Mouse (Mus musculus): ENCODE data around the gene Aff1.

The Aff1 gene

DNA sequence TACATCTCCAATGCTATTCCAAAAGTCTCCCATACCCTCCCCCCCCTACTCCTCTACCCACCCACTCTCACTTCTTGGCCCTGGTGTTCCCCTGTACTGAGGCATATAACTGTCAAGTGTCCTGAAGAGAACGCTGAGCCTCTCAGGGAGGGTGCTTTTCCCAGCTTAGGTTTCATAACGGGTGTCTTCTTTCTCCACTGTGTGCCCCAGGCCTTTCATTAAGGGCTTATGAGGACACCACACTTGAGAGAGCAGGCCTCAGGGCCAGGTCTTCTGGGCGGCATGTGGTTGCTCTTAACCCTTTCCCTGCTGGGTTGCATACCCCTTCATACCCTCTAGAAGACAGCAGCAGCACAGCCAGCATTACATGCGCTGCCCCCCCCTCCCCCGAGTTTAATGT is 154.4 kb downstream of the Aff1 start:
- no peak for DNase-seq

DNA sequence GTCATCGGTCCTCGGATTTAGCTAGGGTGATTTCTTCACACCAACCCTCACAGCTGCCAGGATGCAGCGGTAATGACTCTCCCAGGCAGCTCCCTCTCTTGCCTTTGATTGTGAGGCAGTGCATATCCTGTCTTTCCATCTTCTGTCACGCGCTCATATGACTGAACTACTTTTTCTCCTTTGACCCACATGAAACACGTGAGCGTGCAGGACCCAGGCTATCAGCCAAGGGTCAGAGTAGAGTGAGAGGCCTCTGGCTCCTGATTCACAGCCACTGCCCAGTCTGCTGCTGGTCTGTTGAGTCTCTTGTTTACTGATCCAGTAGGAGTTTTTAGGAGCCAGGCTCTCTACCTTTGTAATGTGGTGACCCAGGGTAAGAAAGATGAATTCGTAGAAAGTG is 156.4 kb downstream of the Aff1 start:
- DNase-seq = no peak

DNA sequence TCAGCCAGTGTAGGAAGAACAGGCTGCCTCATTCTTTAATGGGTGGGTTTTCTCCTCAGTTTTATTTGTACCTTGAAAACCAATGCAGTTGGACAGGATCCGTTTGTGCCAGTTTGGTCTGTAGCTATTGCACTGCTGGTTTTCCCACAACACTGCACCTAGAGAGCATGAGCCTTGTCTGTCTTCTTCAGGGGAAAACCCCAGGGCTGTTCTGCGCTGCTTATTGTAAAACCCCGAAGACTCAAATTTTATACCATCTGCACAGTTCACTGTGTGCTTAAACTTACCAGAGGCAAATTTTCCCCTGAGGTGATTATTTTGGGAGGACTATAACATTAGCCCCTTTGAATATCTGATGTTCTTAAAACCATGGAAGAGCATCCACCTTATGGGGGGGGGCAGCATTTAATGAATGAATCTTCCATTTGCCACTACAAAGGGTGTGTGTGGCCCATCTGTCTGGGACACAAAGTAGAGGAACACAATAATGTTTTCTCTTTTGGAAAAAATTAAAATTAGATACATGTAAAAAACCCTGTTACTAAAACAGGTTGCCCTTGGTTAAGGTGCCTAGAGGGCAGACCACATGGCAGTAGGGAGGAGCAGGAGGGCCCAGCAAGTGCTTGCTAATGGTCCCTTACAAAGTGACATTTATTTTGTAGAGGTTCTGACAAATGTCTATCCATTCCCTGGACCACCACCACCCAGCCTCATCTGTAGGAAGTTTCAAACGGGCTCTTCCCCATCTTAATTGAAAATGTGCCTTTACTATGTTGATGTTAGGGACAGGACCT is 160.8 kb downstream of the Aff1 start:
- DNase-seq = no peak

DNA sequence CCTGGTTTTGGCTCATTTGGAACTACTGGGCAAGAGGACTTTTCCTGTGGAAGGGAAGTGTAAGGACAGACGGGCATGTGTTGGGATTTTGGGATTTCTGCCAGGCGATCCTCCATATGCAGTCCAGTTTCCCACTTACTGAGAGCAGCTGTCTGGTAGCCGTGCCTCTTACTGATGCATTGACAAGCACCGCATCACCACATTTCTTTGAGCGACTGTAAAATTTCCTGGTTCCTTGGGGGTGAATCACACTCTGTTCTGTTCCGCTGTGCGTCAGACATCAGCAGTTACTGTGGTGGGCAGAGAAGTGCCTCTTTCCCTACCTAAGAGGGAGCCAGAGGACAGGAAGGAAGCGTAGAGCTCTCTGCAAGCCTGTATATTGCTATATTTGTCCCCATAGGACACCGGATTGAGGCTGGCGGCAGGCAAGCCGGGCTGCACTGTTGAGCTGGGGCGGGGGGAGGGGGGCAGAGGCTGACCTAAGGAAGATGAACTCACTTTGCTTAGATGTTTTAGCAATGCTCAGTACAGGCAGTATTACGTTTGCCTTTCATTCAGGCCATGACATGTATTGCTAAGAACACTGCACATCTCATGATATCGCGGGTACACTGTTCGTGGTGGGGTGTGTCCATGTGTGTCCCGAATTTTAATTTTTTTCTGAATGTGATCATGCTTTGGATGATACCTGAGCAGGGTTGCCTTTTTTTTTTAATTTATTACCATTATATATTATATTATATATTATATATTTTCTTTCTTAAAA is 162.1 kb downstream of the Aff1 start:
- peak; percentile 38 to 48 for DNase-seq

DNA sequence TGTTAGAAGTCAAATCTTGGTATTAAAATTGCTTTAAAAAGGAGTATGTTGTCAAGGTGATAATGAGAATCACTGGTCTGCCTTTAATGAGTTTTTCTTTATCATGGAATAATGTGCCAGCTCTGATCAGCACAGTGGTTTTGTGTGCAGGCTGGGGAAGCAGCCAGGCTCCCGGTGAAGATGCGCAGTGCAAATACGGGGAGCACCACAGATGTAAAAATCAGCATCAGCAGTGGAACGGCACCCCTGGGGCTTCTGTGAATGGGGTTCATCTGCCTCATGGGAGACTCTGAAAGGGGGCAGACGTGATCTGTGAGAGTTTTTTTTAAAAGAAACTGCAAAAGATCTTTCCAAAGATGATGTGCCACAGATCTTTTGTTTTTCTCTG is 162.6 kb downstream of the Aff1 start:
- DNase-seq = no peak

DNA sequence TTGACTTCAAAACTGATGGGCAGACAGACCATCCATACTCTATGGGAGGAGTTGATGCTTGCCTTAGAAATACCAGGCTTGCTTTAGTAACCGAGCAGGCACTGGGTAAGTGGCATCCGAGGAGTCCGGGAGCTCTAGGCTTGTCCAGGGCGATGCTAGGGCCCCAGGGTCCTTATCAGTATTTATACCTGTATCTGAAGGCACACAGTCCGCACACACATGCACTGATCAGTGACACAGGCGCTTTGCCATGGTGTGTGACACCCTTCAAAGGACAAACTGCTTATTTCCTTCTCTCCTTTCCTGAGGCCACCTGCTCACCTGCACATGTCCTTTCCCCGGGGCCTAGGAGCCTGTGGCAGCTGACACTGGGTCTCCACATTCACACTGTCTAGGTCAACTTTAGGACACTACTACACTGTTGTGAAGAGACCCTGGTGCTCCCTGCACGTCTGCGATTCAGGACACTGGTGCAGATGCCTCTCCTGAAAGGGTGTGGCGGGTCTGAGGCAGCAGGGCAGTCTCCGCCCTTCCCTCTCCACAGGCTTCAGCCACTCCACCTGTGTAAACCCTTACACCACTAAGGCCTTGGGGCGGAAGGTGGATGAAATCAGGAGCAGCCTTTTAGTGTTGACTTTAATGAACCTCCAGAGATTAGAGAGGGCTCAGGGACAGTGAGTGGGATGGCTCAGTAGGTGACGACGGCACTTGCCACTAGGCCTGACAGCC is 163.5 kb downstream of the Aff1 start:
- DNase-seq = no peak

DNA sequence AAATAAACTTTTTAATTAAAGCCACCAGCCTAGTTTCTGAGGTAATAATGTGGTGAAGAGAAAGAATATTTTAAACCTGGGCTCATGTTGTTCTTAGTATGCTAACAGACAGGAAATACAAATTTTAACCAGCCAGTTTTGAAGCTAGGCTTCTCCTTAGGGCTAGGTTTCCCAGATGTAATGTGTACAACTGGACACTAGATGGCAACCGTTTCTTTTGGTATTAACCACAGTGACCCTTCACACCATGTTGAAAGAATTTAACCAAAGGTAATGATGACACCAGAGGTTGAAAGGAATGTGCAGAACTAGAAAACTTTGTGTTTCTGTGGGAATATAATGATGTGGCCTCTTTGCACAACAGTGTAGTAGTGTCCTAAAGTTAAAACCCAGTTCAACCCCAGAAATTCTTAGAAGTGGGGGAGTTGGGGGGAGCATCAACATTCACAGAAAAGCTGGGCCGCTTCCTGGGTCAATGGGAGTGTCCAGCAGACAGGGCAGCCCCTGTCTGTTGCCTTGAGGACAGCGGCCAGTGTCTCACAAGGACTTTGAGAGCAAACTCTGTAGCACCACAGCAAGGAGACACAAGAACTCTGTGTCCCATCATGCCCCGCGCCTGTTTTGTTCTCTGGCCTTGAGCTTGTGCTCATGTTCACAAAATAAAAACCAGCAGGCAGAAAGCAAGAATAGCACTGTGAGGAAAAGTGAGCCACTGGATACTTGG is 164.3 kb downstream of the Aff1 start:
- DNase-seq = peak; percentile 40 to 64

DNA sequence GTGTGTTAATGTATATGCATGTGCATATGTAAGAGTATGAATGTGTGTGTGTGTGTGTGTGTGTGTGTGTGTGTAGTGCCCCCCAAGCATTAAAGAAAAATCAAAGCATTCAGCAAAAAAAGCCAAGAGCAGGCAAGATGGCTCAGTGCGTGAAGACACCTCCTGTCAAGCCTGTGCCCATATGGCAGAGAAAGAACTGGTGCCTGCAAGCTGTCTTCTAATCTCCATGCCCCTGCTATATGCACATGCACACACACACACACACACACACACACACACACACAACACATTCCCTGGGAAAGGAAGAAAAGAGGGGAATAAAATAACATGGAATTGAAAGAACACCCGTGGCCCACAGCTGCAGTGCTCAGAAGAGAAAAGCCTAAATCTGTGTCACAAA is 165.0 kb downstream of the Aff1 start:
- no peak for DNase-seq

DNA sequence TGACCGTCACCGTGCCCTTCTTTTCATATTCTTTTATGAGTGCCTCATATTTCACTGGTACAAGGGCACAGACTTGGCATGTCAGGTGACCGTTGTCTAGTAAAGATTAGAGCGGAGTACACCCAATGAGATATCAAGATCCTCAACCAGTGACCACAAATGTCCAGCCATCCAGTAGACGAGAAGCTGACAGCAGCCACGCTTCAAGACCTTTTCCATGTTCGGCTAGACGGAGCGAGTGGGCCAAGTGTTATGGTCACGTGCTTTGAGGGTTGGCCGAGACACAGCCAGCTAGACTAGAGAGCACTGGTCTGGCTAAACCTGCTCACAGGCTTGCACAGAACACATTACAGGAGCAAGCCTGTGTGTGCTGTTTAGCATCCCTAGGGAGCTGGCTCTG is 168.4 kb downstream of the Aff1 start:
- no peak for DNase-seq

DNA sequence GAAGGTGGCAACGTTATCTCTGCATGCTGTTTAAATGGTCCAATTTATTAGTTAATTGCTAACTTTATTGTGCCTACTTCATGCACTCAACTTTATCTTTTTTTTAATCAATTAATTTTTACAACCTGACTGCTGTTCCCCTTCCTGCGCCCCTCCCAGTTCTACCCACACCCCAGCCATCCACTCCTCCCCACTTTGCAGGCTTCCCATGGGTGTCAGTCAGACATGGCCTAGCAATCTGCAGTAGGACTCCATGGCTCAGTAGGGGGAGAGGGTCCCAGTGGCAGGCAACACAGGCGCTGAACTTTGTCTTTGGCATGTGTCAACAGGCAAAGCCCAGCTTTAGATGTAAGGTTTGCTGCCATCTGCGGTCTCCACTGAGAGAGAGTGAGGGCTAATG is 171.6 kb downstream of the Aff1 start:
- no peak for DNase-seq

DNA sequence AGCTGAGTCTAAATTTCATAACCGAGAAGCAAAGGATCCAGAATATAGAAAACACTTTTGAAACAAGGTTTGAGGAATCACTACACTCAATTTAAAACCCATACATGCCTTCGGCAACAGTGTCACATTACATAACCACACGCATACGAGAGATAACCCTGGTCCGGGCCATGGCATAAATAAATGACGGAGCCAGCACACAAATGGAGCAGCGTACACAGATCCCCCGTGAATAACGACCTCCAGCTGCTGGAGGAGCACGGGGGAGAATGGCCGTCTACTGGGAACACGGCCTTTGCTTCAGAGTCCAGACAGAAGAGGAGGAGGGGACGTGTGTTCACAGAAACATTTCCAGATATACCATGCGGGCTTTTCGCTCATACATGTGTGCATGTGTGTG is 197.6 kb downstream of the Aff1 start:
- DNase-seq = no peak

DNA sequence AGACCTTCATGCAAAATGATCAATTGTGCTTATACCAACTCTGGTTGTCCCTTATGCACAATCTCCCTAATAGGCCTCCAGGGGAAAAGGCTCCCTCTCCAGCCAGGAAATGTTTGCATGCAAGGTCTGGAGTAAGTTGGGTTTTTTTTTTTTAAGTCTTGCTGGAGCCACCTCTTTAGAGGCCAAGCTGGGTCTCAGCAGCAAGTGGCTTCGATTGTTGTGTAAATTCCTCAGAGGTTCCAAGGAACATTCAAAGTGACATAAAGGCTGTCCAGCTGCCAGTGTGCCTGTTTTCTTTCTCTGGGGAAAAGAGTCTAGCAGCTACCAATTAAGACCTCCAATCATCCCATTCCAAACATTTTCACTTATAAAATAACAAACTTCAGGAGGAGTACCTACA is 206.1 kb downstream of the Aff1 start:
- no peak for DNase-seq

Data from cerebellum, adult 18-20 months (tissue).